In the genomic region with DNA sequence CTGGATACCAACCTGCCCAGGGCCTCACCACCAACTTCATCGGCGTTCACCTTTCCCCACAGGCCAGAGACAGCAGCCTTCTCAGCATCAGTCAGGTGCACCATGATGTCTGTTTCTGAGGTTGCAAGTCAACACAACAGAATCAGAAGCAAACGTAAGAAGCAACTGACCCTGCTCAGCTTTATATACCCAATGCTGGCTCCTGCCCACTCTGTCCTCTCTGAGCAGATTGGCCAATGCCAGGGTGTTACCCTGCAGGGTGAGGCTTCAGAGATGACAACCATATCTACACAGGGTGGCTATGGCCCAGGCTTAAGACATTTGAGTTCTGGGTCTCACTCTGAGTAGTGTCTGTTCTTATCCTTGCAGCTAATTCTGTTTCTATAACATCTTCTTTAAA, we compare ENCODE assay signal across 8 mouse cellular contexts. TPM values are rescaled to one million over a fixed set of nuclear protein-coding genes. Genes with fewer than 3 reads are reported as not detected.
A peak's percentile ranks its signal among the peaks of the same experiment; 100 is the strongest.
DNase-seq lines count a peak whose midpoint lies in the region; ATAC-seq and TF ChIP-seq lines count a peak whose summit lies in the region.

A gene (minus strand): TSS at position 231 of the 400 bp plus-strand sequence.

- no peak for DNase-seq in lung, postnatal 25 days (ENCODE audit: low spot score)
- no peak for DNase-seq in heart, postnatal 36 days
- DNase-seq in liver, adult 2 months (ENCODE audit: extremely low read depth, low read depth, low spot score), result no peak
- peak; percentile 64 to 80 for DNase-seq in spleen, postnatal 36 days (ENCODE audit: low spot score in 2 of 2)
- no peak for DNase-seq in right cerebral cortex, postnatal 14 days

- H3K36me3 ChIP-seq in lung, embryonic 15.5 days, result no peaks in the 10 kb centered on the region
- no peaks in the 10 kb centered on the region for H3K36me3 ChIP-seq in liver, adult 2 months (ENCODE audit: control insufficient read depth, insufficient read depth, low read length)

- H3K27ac ChIP-seq in lung, embryonic 15.5 days, result no peak within 1 kb of the TSS
- H3K27ac ChIP-seq in liver, adult 2 months (replicated peaks; ENCODE audit: insufficient read depth, low read depth, low read length), result no peak within 1 kb of the TSS

- TF ChIP-seq CTCF in liver, adult 2 months (IDR thresholded peaks at IDR 0.05; ENCODE audit: low read depth, low read length), result no peak

- ATAC-seq in lung, embryonic 15.5 days (ENCODE audit: borderline replicate concordance, extremely low read depth, low FRiP score, low TSS enrichment), result peak; percentile 72; the same call in 1 of the 2 replicates
- ATAC-seq in erythroid progenitor cell, adult 5-6 weeks (replicated peaks; ENCODE audit: low FRiP score, poor library complexity, severe bottlenecking), result peak; percentile 73
- no peak for ATAC-seq in frontal cortex, adult (ENCODE audit: low TSS enrichment)

- H3K79me2 ChIP-seq in liver, adult 2 months (ENCODE audit: control insufficient read depth, insufficient read depth, low read length), result no peaks in the 10 kb centered on the region

- no peak for TF ChIP-seq POLR2A in liver, adult 2 months (IDR thresholded peaks at IDR 0.05; ENCODE audit: extremely low read depth, insufficient read depth, low read length)

- H3K9ac ChIP-seq in lung, embryonic 15.5 days, result no peak within 1 kb of the TSS
- H3K9ac ChIP-seq in liver, adult 2 months (ENCODE audit: low read depth, low read length), result no peak within 1 kb of the TSS

- 88% methylated on average over 3 of the region's 3 CpGs for WGBS in lung, embryonic 15.5 days
- 90% methylated on average over 3 of the region's 3 CpGs for WGBS in liver, adult 2 months

- no peaks in the 10 kb centered on the region for H3K27me3 ChIP-seq in lung, embryonic 15.5 days
- H3K27me3 ChIP-seq in liver, adult 2 months (ENCODE audit: control insufficient read depth, insufficient read depth, low read length), result no peaks in the 10 kb centered on the region

- H3K4me3 ChIP-seq in lung, embryonic 15.5 days, result no peak within 1 kb of the TSS
- no peak within 1 kb of the TSS for H3K4me3 ChIP-seq in liver, adult 2 months (ENCODE audit: insufficient read depth, low read depth, low read length)

- H3K4me1 ChIP-seq in lung, embryonic 15.5 days, result no peaks in the 10 kb centered on the region
- H3K4me1 ChIP-seq in liver, adult 2 months (ENCODE audit: control insufficient read depth, insufficient read depth, low read length), result no peaks in the 10 kb centered on the region

- H3K9me3 ChIP-seq in lung, embryonic 15.5 days, result no peaks in the 10 kb centered on the region

- intact Hi-C loops in heart, postnatal 36 days (cut with DNase I), result no loop called here

- H3K4me2 ChIP-seq in lung, embryonic 15.5 days, result no peak within 1 kb of the TSS

RNA-seq across cellular contexts. Expression of the gene that starts here (rescaled TPM):
- polyA plus RNA-seq in lung, embryonic 15.5 days (2015; fragmentation: Nextera tagmentation; extraction: Ambion mirVana), result 4,716 and 5,311 TPM in 2 replicates
- 26,042 and 29,427 TPM in 2 replicates for total RNA-seq in erythroid progenitor cell, adult 5-6 weeks (2015; ENCODE audit: low replicate concordance)
- 7,139 and 8,294 TPM in 2 replicates for total RNA-seq in erythroid progenitor cell, adult 5-6 weeks (2017; ENCODE audit: low replicate concordance)
- total RNA-seq in heart, postnatal 36 days (2021), result 1,000 to 10,000 TPM; 1,102 to 1,464 TPM
- 116 and 144 TPM in 2 replicates for total RNA-seq in liver, adult 2 months (2014; rRNA removed)
- 56.2 and 75.5 TPM in 2 replicates for polyA plus RNA-seq in liver, adult 2 months (2012; rRNA removed)

Comparison
In these comparisons a context has a peak if more than half of its experiments do, and no peak if none do; other contexts are left out.
1. RNA of the gene that starts here (polyA plus RNA-seq): 4,716 to 5,311 TPM in lung, embryonic 15.5 days; 56.2 to 75.5 TPM in liver, adult 2 months; every median in the first group is over 10 times any median in the second.
2. DNase-seq: peak in spleen, postnatal 36 days (2 of 2); none in lung, postnatal 25 days (single experiment), heart, postnatal 36 days (0 of 2), liver, adult 2 months (single experiment) and right cerebral cortex, postnatal 14 days (single experiment).